Mouse (Mus musculus) kidney, postnatal 0 days (tissue): ENCODE measurements around the gene Tiam1. TPM values are rescaled to one million over a fixed set of nuclear protein-coding genes. Genes with fewer than 3 reads are reported as not detected.

Source experiments
- ATAC-seq: fragments of 200-750 bp; cut with Nextera tagmentation; replicated peaks from 2 replicates; pipeline ENCODE4 v1.8.0; 2017; ENCODE audit warnings: low read depth, moderate number of reproducible peaks, moderate TSS enrichment, moderate library complexity; ENCODE audit not compliant: low FRiP score
- DNase-seq: peaks from one replicate; pipeline ENCODE4 v3.0.0-alpha.2; 2016; ENCODE audit warnings: low spot score
- H3K27ac ChIP-seq: fragments of 300-500 bp; sonication (generic); 2 replicates; pipeline ENCODE4 v1.5.1; 2014; ENCODE audit warnings: mild to moderate bottlenecking
- H3K27me3 ChIP-seq: fragments of 300-500 bp; sonication (generic); 2 replicates; pipeline ENCODE4 v1.6.1; 2014; ENCODE audit warnings: low read length, mixed read lengths; ENCODE audit not compliant: insufficient read depth
- H3K36me3 ChIP-seq: fragments of 300-500 bp; sonication (generic); 2 replicates; pipeline ENCODE4 v1.6.1; 2014; ENCODE audit warnings: low read length, mixed read lengths; ENCODE audit not compliant: insufficient read depth
- H3K4me1 ChIP-seq: fragments of 300-500 bp; sonication (generic); replicated peaks from 2 replicates; pipeline ENCODE4 v1.6.1; 2014; ENCODE audit warnings: antibody characterized with exemption, low read length, mixed read lengths; ENCODE audit not compliant: insufficient read depth
- H3K4me2 ChIP-seq: fragments of 300-500 bp; sonication (generic); 2 replicates; pipeline ENCODE4 v1.6.1; 2014; ENCODE audit warnings: mild to moderate bottlenecking, low read length, moderate library complexity, mixed read lengths
- H3K4me3 ChIP-seq: fragments of 300-500 bp; sonication (generic); replicated peaks from 2 replicates; pipeline ENCODE4 v1.5.1; 2014; ENCODE audit warnings: low read depth, low read length
- H3K9ac ChIP-seq: fragments of 300-500 bp; sonication (generic); 2 replicates; pipeline ENCODE4 v1.6.1; 2014; ENCODE audit warnings: low read depth, low read length
- H3K9me3 ChIP-seq: fragments of 300-500 bp; sonication (generic); replicated peaks from 2 replicates; pipeline ENCODE4 v1.6.1; 2016; ENCODE audit warnings: low read length, inconsistent platforms, mixed read lengths
- CTCF ChIP-seq: IDR thresholded peaks from 2 replicates; pipeline ENCODE4 v1.5.1; 2016; ENCODE audit warnings: antibody characterized with exemption, low read depth, mild to moderate bottlenecking, moderate library complexity
- WGBS: fragments of 180-500 bp; shearing (Covaris S2); extraction: QIAGEN DNeasy Blood & Tissue Kit; methylation state at CpG from one replicate; pipeline ENCODE4 v1.1.7; 2014; 5-methylcytosine and 5-hydroxymethylcytosine counted together
- polyA plus RNA-seq: library from polyadenylated mRNA; unstranded; fragments of >200 nt; fragmentation: Nextera tagmentation; extraction: Ambion mirVana; gene quantifications from 2 replicates; pipeline ENCODE4 v1.2.1, GENCODE M21; 2015

The Tiam1 gene
- polyA plus RNA-seq, 1 experiment from 2014 or later: 11.5 TPM

DNA sequence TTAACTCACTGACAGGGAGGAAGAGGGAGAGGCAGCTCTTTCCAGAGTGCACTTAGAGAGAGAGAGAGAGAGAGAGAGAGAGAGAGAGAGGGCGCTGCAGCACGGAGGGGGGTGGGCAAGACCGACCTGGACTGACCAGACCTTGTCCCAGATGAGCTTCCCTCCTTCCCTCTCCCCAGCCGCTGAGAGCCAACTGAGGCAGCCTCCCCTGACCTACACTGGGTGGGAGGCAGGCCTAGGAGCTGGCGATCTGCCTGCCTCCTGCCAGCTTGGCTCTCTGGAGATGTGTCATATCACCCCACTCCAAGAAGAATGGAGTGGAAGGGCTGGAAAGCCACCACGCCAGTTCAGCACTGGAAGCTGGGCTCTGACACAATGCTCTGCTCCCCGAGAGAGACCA lies 6.6 kb upstream of the Tiam1 start:
- no peaks in the 10 kb centered on the region for H3K9me3 ChIP-seq
- 54% methylated on average over 7 of the region's 7 CpGs for WGBS
- TF ChIP-seq CTCF: no peak
- no peaks in the 10 kb centered on the region for H3K36me3 ChIP-seq
- no peak overlapping the region for H3K9ac ChIP-seq
- no peak for ATAC-seq
- H3K27me3 ChIP-seq: no peaks in the 10 kb centered on the region
- H3K4me3 ChIP-seq: no peak overlapping the region
- no peak for DNase-seq
- H3K4me1 ChIP-seq: 0 out of 2 replicates have a peak, but pooled peaks cover 3% of the 10 kb centered on the region
- no peak overlapping the region for H3K27ac ChIP-seq
- no peak overlapping the region for H3K4me2 ChIP-seq

- H3K27me3 ChIP-seq: no peaks in the 10 kb centered on the region
- no peak for DNase-seq
- H3K4me2 ChIP-seq: no peak overlapping the region
- H3K36me3 ChIP-seq: no peaks in the 10 kb centered on the region
- no peaks in the 10 kb centered on the region for H3K9me3 ChIP-seq
- no peak for TF ChIP-seq CTCF
- H3K9ac ChIP-seq: no peak overlapping the region
- 0 out of 2 replicates have a peak, but pooled peaks cover 3% of the 10 kb centered on the region for H3K4me1 ChIP-seq
- no peak overlapping the region for H3K4me3 ChIP-seq
- 73% methylated on average over 9 of the region's 9 CpGs for WGBS
- H3K27ac ChIP-seq: no peak overlapping the region
- no peak for ATAC-seq
Observed at GRCm38 (mm10) chr16:90149335-90149734, 5.8 kb upstream of the Tiam1 start.

DNA sequence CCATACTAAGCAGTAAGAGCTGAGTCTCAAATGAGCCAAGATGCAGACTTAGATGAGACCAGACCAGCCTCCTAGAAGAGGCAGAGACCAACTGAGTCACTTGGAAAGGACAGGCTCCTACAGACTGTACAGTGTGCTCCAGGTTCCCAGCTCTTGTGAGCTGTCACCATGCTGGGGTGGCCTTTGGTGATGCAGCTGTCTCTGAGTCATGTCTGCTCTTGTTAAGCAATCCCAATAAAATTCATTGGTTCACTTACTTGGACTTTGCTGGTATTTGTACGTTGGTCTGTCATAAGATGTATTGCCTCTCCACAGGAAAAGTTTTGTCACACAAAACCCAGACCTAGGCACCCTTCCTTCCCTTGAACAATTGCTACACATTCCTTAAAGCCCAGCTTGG lies 1.7 kb upstream of the Tiam1 start:
- Histone ChIP-seq H3K4me3 (no peak overlapping the region), H3K27ac (no peak overlapping the region), H3K27me3 (no peaks in the 10 kb centered on the region), H3K36me3 (no peaks in the 10 kb centered on the region), H3K4me1 (peaks cover 15% of the 10 kb centered on the region; the same call in 1 of the 2 replicates), H3K4me2 (no peak overlapping the region), H3K9ac (no peak overlapping the region), H3K9me3 (no peaks in the 10 kb centered on the region)
- TF ChIP-seq CTCF: no peak
- ATAC-seq (no peak), DNase-seq (no peak)
- 100% methylated on average over 1 of the region's 1 CpGs for WGBS

DNA sequence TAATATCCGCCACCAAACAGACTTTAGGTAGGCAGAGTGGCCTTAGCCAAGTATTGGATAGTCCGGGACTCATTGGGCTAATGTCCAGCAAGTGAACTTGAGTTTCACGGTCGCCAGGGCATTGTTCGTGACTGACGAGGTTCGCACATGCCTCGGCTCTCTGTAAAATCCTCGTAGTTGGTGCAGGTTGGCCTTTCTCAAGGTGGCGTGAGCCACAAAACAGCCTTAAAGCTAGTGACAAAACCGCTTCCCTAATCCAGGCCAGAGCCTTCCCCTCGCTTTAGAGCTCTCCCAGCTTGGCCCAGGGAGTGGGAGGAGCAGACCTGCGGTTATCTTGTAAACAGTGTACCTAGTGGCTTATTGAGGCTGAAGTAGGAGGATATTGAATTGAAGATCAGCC lies 972 bp upstream of the Tiam1 start:
- DNase-seq (no peak), ATAC-seq (no peak)
- H3K36me3 ChIP-seq: no peaks in the 10 kb centered on the region
- H3K4me3 ChIP-seq: peak overlapping the region; percentile 55
- TF ChIP-seq CTCF: no peak
- no peaks in the 10 kb centered on the region for H3K27me3 ChIP-seq
- peak overlapping the region; percentile 32; the same call in 1 of the 2 replicates for H3K27ac ChIP-seq
- H3K4me1 ChIP-seq: peaks cover 19% of the 10 kb centered on the region; the same call in 1 of the 2 replicates
- no peaks in the 10 kb centered on the region for H3K9me3 ChIP-seq
- no peak overlapping the region; the same call in 1 of the 2 replicates for H3K9ac ChIP-seq
- peak overlapping the region; percentile 99 for H3K4me2 ChIP-seq
- WGBS: 10% methylated on average over 13 of the region's 13 CpGs

GRCm38 (mm10) chr16:90143416-90143759 lies 181 bp downstream of the Tiam1 start:
- ATAC-seq (no peak; the same call in 1 of the 2 replicates), DNase-seq (no peak)
- H3K4me3 ChIP-seq: peak overlapping the region; percentile 55
- peak overlapping the region; percentile 61 for H3K9ac ChIP-seq
- peak overlapping the region; percentile 56 for H3K27ac ChIP-seq
- peak overlapping the region; percentile 99 for H3K4me2 ChIP-seq
- H3K4me1 ChIP-seq: peaks cover 17% of the 10 kb centered on the region; the same call in 1 of the 2 replicates
- H3K27me3 ChIP-seq: no peaks in the 10 kb centered on the region
- no peaks in the 10 kb centered on the region for H3K36me3 ChIP-seq
- H3K9me3 ChIP-seq: no peaks in the 10 kb centered on the region
- 0% methylated on average over 21 of the region's 21 CpGs for WGBS
- TF ChIP-seq CTCF: no peak

DNA sequence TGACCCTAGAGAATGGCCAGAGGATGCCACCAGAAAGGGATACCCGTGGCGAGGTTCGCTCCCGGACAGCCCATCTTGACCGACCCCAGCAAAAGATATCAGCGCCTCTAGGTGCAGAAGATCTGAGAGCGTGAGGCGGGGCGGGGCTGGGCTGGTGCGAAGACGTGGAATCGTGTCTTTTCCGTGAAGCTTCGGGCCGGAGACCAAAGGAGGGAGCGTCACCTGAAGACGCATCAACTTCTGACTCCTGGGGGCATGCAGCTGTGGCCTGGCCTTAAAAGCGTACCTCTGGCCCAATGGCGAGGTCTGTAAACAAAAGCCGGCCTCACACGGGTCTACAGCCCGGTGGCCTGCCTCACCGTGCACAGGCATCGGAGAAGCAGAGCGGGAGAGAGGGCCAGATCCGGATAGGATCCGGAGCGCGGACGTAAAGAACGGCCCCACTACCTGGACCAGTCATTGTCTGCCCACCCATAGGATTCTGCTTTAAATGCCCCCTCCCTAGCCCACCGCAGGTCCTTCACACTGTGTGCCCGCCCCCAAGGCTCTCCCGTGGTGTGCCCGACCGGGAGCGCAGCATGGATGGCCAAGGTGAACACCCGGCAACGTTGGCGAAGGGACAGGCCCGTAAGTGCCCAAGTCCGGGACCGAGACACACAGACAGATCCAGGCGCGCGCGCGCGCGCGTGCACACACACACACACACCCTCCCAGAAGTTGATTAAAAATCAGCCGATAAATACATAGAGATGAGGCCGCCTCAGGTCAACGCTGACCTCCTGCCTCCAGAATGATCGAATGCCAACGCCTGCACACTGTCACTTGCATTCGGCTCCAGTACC lies 774 bp downstream of the Tiam1 start:
- no peaks in the 10 kb centered on the region for H3K9me3 ChIP-seq
- no peak for TF ChIP-seq CTCF
- WGBS: under 1% methylated on average over 57 of the region's 57 CpGs
- peak overlapping the region; percentile 61 for H3K9ac ChIP-seq
- H3K36me3 ChIP-seq: no peaks in the 10 kb centered on the region
- no peaks in the 10 kb centered on the region for H3K27me3 ChIP-seq
- H3K27ac ChIP-seq: peak overlapping the region; percentile 56
- ATAC-seq: no peak
- peaks cover 17% of the 10 kb centered on the region; the same call in 1 of the 2 replicates for H3K4me1 ChIP-seq
- DNase-seq: peak; percentile 28
- H3K4me2 ChIP-seq: peak overlapping the region; percentile 99
- peak overlapping the region; percentile 55 for H3K4me3 ChIP-seq
